Mouse (Mus musculus) c-Kit-positive CD71-positive TER-119-positive erythroid progenitor cells, embryonic 14.5 days (primary cell): ENCODE measurements around the gene Tmem221.

Experiments used
- DNase-seq: peaks from one replicate; pipeline ENCODE4 v3.0.0-alpha.2; 2013; ENCODE audit warnings: low spot score

Gene Tmem221

GRCm38 (mm10) chr8:71577856-71578387 lies 19.3 kb upstream of the Tmem221 start:
- no peak for DNase-seq

DNA sequence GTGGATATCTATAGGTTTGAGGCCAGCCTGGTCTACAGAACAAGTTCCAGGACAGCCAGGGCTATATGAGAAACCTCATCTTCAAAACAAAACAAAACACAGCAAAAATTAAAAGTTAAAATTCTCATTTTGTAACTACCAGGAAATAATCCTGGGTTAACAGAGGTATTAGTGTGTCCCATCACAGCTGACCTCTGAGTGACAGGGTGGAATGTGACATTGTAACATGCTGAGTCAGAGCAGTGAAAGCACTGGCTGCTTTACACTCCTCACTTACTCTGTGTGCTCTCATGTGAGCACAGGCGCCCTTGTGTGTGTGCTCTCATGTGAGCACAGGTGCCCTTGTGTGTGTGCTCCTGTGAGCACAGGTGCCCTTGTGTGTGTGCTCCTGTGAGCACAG lies 16.3 kb upstream of the Tmem221 start:
- no peak for DNase-seq

DNA sequence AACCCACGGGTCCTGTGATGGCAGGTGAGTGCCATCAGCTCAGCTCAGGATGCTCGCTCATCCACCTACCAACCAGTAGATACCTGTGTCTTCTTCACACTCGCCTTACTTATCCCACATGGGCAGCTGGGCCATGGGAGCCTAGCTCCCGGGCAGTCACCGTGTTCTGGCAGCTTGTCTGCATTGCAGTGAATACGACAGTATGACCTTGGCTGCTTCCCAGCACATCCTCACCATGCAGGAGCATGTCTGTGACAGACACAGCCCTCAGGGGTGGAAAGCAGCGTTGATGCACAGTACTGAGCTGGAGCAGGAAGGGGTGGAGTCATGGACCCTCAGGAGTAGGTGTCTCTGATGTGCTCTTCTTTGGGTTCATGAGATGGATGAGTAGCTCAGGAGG lies 15.8 kb upstream of the Tmem221 start:
- no peak for DNase-seq

GRCm38 (mm10) chr8:71572847-71573633 lies 14.4 kb upstream of the Tmem221 start:
- DNase-seq, result no peak

DNA sequence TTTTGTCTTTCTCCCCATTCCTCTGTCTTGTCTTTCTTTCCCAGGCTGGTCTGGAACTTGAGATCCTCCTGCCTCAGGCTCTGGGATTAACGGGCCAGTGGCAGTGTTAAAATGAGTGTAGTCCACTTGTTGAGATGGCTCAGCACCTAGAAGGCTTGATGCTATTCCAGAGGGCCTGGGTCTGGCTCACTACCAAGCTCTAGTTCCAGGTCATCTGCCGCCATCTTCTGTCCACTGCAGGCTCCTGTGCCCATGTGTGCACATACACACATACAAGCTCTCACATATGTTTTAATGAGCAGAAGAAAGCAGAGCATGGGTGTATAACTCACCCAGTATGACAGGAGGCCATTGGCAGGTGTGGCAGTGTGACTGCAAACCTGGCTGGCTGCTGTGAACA lies 13.4 kb upstream of the Tmem221 start:
- DNase-seq, result no peak

DNA sequence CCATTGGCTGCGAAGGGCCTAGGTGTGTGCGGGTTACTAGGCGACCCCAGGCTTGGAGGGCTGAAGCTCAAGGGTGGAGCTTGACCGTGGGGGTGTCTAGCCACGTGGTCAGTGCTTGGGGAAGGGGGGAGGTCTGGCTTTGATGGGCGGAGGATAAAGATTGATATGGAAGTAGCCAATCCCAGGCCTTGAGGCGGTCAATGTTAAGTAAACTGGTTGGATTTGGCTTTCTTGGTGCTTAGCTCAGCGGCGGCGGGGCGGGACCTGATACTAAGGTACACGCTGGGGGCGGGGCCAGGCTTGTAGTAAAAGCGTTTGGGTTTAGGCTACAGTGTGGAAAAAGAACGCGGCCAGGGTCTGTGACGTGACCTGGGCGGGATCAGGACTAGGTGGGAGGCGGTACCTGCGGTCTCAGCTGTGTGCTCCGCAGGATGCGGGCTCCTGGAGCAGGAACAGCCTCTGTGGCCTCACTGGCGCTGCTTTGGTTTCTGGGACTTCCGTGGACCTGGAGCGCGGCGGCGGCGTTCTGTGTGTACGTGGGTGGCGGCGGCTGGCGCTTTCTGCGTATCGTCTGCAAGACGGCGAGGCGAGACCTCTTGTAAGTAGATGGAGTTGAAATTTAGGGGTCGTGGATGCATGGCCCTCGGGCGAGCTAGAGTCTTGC lies 11.8 kb upstream of the Tmem221 start:
- DNase-seq, result peak; percentile 65

DNA sequence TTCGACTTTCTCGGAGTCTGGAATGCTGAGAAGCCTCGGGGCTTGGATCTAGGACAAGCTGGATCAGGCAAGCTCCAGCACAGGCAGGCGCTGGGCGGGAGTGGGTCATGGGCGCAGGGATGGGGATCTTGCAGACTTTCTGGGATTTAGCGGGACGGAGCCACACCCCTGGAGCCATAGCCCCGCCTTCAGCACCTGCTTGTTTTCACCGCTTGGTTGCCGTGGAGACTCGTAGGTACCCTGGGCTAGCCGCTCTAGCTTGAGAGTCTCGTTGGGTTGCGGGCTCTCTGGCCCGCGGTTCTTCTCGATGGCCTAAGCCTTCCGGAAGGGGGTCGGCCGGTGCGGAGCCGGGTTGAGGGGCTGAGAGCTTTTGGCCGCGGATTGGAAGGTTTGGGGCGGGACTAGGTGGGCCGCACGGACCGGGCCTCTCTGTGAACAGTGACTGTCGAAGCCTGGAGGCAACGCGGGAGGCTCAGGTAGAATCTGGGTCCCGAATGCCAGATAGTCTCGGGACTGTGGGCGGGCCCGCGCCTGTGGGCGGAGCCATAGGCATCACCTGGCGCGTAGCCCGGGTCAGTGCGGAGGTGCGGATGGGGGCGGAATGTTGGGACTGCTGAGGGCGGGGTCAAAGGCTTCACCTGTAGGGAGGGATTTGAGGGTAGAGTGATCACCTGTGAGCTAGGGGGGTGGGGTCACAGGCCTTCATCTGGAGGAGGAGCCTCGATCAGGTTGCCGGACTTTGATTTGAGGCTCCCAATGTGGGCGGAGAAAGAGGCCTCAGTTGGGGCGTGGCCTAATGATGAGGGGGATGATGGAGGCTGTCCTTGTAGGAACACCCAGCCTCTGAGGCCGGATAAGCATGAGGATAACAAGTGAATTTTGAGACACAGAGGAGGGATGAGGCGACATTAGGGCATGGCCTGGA lies 11.0 kb upstream of the Tmem221 start:
- DNase-seq, result no peak

- no peak for DNase-seq
Measured at GRCm38 (mm10) chr8:71568941-71569340, 10.3 kb upstream of the Tmem221 start.

- no peak for DNase-seq
Measured at GRCm38 (mm10) chr8:71568387-71568937, 9.8 kb upstream of the Tmem221 start, which contains the start of gene Slc27a1. Slc27a1 (plus strand) TSS chr8:71568882.

DNA sequence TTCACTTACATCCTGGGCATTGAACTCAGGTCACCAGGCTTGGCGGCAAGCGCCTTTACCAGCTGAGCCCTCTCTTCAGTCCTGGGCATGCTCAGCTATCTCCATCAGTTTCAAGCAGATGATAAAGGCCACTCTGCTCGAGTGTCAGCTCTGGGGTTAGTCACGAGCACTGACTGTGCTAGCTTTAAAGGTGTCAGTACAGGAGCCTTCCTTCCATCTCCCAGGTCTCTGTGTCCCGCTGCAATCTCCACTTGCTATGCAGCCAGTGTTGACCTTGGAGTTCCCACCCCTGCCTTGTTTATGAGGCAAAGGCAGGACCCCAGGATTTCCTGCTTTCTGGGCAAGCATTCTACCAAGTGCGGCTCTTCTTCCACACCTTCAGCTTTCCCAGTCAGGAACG lies 8.9 kb upstream of the Tmem221 start:
- DNase-seq, result no peak

GRCm38 (mm10) chr8:71566501-71566900 lies 7.8 kb upstream of the Tmem221 start, which contains the start of gene Nxnl1:
Nxnl1 (minus strand) TSS chr8:71566601.
- DNase-seq, result no peak

DNA sequence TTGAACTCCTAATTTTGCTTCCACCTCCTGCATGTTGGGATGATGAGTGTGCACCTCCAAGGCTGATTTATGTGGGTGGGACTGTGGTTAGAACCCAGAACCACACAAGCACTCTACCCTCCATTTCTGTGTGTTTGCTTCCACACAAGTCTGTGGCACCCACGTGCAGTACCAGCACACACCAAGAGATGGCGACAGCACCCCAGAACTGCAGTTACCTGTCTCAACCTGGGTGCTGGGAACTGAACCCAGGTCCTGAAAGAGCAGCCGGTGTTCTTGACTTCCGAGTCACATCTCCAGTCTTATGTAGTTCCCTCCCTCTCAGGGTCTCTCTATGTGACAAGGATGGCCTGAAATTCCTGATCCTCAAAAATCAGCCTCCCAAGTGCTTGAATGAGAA lies 5.3 kb upstream of the Tmem221 start:
- DNase-seq, result no peak

DNA sequence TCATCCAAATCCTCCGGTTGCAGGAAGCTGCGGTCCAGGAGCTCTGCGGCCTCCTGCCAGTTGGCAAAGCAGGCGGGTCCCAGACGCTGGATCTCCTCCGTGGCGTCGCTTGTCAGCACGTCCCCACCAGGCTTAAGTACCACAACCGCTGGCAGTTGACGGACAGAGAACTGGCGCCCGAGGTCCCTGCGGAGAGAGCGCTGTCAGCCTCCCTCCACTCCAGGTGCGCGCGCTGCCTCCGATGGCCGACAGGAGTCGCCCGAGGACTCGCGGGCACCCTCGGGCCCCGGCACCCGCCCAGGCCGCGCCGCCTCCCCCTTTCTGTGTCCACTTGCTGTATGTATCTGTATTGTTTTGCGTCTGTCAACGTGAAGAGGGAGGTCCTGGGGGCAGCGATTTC lies 4.1 kb upstream of the Tmem221 start:
- peak; percentile 49 for DNase-seq

- peak; percentile 65 for DNase-seq
Measured at GRCm38 (mm10) chr8:71561401-71561800, 2.7 kb upstream of the Tmem221 start.

DNA sequence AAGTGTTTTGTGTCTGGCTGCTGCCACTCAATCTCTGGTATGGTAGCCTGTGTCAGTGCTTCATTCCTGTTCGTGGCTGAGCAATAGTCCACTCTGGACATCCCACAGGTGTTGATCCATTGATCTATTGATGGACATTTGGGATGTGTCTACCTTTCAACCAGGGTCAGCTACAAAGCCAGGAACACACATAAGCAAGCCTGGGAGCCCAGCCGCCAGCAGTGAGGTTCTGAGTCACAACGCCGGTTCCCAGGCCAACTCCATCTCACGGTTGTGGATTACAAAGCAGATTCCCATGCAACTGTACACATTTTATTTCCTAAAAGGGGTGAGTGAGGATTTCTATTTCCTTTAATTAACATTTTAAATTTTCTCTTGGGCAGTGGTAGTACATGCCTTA lies 2.1 kb upstream of the Tmem221 start:
- no peak for DNase-seq

DNA sequence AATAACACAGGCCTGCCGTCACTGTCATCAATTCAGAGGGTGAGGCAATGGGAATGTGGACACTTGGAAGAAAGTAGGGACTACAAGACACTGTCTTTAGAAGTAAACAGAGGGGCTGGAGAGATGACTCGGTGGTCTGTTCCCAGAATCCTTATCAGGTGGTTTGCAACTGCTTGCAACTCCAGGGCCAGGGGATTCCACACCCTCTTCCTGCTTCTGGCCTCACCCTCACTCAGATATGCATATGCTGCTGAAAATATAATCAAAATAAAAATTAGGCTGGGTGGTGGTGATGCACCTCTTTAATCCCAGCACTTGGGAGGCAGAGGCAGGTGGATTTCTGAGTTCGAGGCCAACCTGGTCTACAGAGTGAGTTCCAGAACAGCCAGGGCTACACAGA lies 1.4 kb upstream of the Tmem221 start:
- no peak for DNase-seq

- DNase-seq, result peak; percentile 86
Measured at GRCm38 (mm10) chr8:71558958-71559690, 453 bp upstream of the Tmem221 start.

DNA sequence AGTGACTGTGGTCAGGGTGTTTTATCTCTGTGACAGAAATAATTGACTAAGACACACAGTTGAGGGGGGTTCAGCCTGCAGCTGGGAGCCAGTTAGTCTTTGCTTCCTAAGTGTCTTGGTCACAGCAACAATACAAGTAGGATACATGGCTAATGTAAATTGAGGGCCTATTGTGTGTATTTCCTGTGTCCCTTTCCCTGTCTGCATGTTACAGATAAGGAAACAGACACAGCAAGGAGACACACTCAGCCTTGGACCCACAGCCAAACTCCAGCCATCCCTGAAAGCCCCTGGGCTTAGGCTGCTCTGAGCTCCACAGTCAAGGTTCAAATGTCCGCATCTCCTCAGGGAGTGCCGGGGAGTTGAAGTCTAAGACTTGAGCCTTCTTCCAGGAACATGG lies 4.0 kb downstream of the Tmem221 start:
- no peak for DNase-seq

GRCm38 (mm10) chr8:71554001-71554400 lies 4.7 kb downstream of the Tmem221 start:
- no peak for DNase-seq

GRCm38 (mm10) chr8:71552770-71553169 lies 5.9 kb downstream of the Tmem221 start:
- DNase-seq, result no peak

DNA sequence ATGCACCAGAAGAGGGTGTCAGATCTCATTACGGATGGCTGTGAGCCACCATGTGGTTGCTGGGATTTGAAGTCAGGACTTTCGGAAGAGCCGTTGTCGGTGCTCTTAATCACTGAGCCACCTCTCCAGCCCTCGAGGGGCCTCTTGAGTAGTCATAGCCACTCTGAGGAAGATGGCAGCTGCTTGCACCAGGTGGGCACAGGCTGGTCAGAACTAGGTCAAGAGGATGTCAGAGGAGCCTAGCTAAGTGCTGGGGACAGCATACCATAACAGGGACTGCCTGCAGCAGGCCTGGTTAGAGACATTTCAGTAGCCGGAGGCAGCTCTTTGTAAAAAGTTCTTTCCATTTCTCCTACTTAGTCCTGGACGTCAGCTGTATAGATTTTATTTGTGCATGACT lies 7.9 kb downstream of the Tmem221 start:
- no peak for DNase-seq
